Mouse (Mus musculus) testis, adult 2 months (tissue): ENCODE measurements around the gene Gm10181. TPM values are rescaled to one million over a fixed set of nuclear protein-coding genes. Genes with fewer than 3 reads are reported as not detected.

Source experiments
- H3K27ac ChIP-seq: fragments of 200-500 bp; 2 replicates; pipeline ENCODE4 v1.5.1; 2012; ENCODE audit warnings: low read depth, low read length; ENCODE audit not compliant: control insufficient read depth, insufficient read depth
- H3K27me3 ChIP-seq: fragments of 200-500 bp; 2 replicates; pipeline ENCODE4 v1.6.1; 2012; ENCODE audit warnings: mild to moderate bottlenecking, low read length, moderate library complexity; ENCODE audit not compliant: control insufficient read depth, insufficient read depth
- H3K36me3 ChIP-seq: fragments of 200-500 bp; 2 replicates; pipeline ENCODE4 v1.6.1; 2012; ENCODE audit warnings: mild to moderate bottlenecking, low read length; ENCODE audit not compliant: control insufficient read depth, insufficient read depth
- H3K4me1 ChIP-seq: fragments of 200-500 bp; 2 replicates; pipeline ENCODE4 v1.6.1; 2012; ENCODE audit warnings: low read length; ENCODE audit not compliant: control insufficient read depth, insufficient read depth
- H3K4me3 ChIP-seq: fragments of 200-500 bp; 2 replicates; pipeline ENCODE4 v1.5.1; 2012; ENCODE audit warnings: low read depth, mild to moderate bottlenecking, low read length, moderate library complexity, mixed read lengths; ENCODE audit not compliant: control insufficient read depth
- CTCF ChIP-seq: fragments of 200-500 bp; IDR thresholded peaks from 2 replicates; pipeline ENCODE4 v1.5.1; 2012; ENCODE audit warnings: low read depth, mild to moderate bottlenecking, inconsistent platforms, low read length, moderate library complexity; ENCODE audit not compliant: control insufficient read depth, insufficient read depth, insufficient replicate concordance
- POLR2A ChIP-seq: fragments of 200-500 bp; IDR thresholded peaks from 2 replicates; pipeline ENCODE4 v1.6.1; 2012; ENCODE audit warnings: low read depth, mild to moderate bottlenecking, inconsistent platforms, low read length, moderate library complexity; ENCODE audit not compliant: control insufficient read depth
- polyA plus RNA-seq: library from polyadenylated mRNA; depleted of rRNA; stranded (reverse); fragments of >200 nt; gene quantifications from 2 replicates; pipeline ENCODE4 v1.2.3, GENCODE M21; 2012; rRNA removed

The Gm10181 gene
- polyA plus RNA-seq = not detected in 2 replicates

- no peak within 1 kb of the TSS for H3K27ac ChIP-seq
- TF ChIP-seq CTCF (no peak), POLR2A (no peak)
- no peaks in the 10 kb centered on the region for H3K36me3 ChIP-seq
- H3K4me1 ChIP-seq = no peaks in the 10 kb centered on the region
- H3K4me3 ChIP-seq = no peak within 1 kb of the TSS
- H3K27me3 ChIP-seq = no peaks in the 10 kb centered on the region
Measured at GRCm38 (mm10) chr9:25089122-25089521, at the start of gene Gm10181. TSS of gene Gm10181 (plus strand) at chr9:25089422.

- Histone ChIP-seq H3K4me1 (no peaks in the 10 kb centered on the region), H3K27ac (no peak overlapping the region), H3K27me3 (no peaks in the 10 kb centered on the region), H3K36me3 (no peaks in the 10 kb centered on the region), H3K4me3 (no peak overlapping the region)
- no peak for TF ChIP-seq POLR2A
- TF ChIP-seq CTCF = no peak
Measured at GRCm38 (mm10) chr9:25041665-25042064, 47.6 kb upstream of the Gm10181 start.

GRCm38 (mm10) chr9:25042162-25043111 is 46.8 kb upstream of the Gm10181 start:
- TF ChIP-seq CTCF = no peak
- no peak for TF ChIP-seq POLR2A
- H3K4me3 ChIP-seq = no peak overlapping the region
- no peaks in the 10 kb centered on the region for H3K27me3 ChIP-seq
- no peaks in the 10 kb centered on the region for H3K4me1 ChIP-seq
- no peak overlapping the region for H3K27ac ChIP-seq
- no peaks in the 10 kb centered on the region for H3K36me3 ChIP-seq

- Histone ChIP-seq H3K27ac (no peak overlapping the region), H3K27me3 (no peaks in the 10 kb centered on the region), H3K4me1 (no peaks in the 10 kb centered on the region), H3K4me3 (no peak overlapping the region), H3K36me3 (no peaks in the 10 kb centered on the region)
- TF ChIP-seq POLR2A (no peak), CTCF (no peak)
Measured at GRCm38 (mm10) chr9:25044325-25044724, 44.9 kb upstream of the Gm10181 start.

GRCm38 (mm10) chr9:25048289-25048688 is 40.9 kb upstream of the Gm10181 start:
- Histone ChIP-seq H3K27ac (no peak overlapping the region), H3K4me1 (no peaks in the 10 kb centered on the region), H3K27me3 (no peaks in the 10 kb centered on the region), H3K4me3 (no peak overlapping the region), H3K36me3 (no peaks in the 10 kb centered on the region)
- TF ChIP-seq CTCF = no peak

- no peaks in the 10 kb centered on the region for H3K4me1 ChIP-seq
- TF ChIP-seq CTCF (no peak), POLR2A (no peak)
- H3K36me3 ChIP-seq = no peaks in the 10 kb centered on the region
- no peak overlapping the region for H3K27ac ChIP-seq
- H3K27me3 ChIP-seq = no peaks in the 10 kb centered on the region
- H3K4me3 ChIP-seq = no peak overlapping the region
Measured at GRCm38 (mm10) chr9:25048940-25049339, 40.3 kb upstream of the Gm10181 start.

- Histone ChIP-seq H3K27ac (no peak overlapping the region), H3K4me1 (no peaks in the 10 kb centered on the region), H3K36me3 (no peaks in the 10 kb centered on the region), H3K4me3 (no peak overlapping the region), H3K27me3 (no peaks in the 10 kb centered on the region)
- TF ChIP-seq POLR2A = no peak
- no peak for TF ChIP-seq CTCF
Measured at GRCm38 (mm10) chr9:25051901-25052300, 37.3 kb upstream of the Gm10181 start.
